Mouse (Mus musculus): ENCODE measurements at regions not wholly inside any gene's neighbourhood (a gene's known extent, or its start where the extent isn't known, plus 50 kb on each side); places are given as distances from the start of the nearest gene placed in this dataset.

DNA sequence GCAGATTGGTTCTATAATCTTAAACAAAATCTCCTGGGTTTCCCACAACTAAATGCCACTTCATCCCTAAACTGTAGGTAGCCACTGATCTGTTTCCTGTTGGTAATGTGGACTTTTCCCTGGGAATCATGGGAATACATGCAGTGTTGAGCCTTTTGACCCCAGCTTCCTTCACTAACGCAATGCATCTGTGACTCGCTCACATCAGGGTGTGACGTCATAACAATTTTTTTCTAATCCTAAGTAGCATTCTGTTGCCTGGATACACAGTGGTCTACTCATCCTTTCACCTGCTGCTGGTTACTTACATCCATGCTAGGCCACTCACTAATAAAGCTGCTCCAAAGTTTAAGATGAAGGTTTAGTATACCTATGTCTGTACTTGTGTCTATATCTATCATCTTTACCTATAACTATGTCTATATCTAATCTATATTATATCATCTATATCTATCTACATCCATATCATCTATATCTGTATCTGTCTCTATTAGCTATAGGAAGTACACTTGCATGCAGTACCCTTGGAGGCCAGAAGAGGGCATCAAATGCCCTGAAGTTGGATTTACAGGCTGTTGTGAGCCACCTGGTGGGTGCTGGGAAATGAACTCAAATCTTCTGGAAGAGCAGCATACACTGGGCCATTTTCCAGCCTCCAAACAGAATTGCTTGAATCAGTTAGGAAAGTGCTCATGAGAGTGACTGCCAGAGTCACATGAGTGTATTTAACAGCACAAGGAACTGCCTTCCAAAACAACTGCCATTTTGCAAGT is 157.5 kb upstream of the Rpl34 start:
- DNase-seq (ENCODE audit: low spot score), result no peak

DNA sequence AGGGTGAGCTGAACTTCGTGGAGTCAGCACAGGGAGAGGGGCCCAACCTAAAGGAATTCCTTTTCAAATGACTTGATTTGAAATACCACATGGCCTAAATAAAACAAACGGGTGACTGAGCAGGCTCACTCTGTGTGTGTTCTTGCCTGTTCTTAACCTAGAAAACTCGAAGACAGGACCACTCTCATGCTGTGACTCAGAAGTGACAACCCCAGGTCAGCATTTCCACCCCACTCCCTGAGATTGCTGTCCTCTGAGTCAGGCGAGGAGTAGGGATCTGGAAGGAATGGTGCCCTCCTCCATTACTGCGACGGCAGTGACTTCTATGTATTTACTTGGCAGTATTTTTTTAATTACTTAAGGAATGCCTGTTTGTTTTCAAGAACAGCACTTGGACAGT is 155.8 kb upstream of the Rpl34 start:
- DNase-seq (ENCODE audit: low spot score), result no peak

DNA sequence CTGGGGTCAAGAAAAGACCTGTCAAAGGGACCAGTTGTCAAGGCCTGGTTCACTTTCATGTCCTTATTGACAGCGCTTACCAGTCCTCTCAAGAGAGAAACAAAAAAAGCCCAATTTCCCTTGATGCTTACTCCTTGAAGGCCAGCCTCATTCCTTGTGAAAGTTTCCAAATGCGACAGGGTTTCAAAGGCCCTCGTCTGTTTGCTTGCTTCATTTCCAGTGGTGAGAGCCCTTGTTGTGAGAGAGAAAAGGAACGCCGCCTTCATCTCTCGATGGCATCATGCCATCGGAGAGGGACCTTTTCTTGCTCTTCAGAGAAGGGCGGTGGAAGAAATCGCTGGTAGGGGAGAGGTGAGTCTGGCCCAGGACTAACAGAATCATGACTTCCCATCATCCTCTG is 154.2 kb upstream of the Rpl34 start:
- DNase-seq (ENCODE audit: low spot score), result no peak

DNA sequence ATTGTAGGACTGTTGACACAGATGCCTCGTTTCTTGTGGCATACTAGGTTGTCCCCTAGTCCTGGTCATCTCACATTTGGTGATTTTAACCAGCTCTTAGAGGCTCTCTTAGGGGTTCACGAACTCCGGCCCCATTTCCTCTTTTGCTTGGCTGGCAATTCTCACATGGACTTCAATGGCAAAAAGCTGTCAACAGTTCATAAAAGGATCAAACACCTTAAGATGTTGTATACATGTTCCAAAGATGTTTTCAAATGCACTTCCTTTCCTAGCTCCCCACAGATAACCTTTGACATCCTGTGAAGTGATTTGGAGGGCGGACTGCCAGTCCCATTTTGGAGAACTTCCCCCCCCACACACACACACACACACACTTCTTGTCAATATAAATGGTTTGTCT is 153.7 kb upstream of the Rpl34 start:
- DNase-seq (ENCODE audit: low spot score), result no peak

GRCm38 (mm10) chr3:130883319-130883718 is 153.1 kb upstream of the Rpl34 start:
- no peak for DNase-seq (ENCODE audit: low spot score)

DNA sequence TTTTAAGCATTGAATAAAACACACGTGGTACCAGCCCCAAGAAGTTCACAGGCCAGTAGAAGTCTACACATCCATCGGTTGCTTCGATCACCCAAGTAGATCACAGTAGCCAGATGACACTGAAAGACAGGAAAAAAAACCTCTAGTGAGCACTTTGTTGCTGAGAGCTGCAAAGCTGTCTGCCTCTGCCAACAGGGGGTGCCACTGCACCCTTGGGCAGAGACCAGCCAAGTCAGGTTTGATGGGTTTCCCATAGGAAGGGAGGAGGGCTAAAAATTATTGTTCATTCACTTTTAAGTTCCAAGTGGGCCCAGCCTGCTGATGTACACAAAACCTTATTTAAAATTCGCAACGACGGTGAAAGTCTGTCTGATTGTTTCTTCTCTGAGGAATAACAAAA is 150.3 kb upstream of the Rpl34 start:
- DNase-seq (ENCODE audit: low spot score), result no peak

DNA sequence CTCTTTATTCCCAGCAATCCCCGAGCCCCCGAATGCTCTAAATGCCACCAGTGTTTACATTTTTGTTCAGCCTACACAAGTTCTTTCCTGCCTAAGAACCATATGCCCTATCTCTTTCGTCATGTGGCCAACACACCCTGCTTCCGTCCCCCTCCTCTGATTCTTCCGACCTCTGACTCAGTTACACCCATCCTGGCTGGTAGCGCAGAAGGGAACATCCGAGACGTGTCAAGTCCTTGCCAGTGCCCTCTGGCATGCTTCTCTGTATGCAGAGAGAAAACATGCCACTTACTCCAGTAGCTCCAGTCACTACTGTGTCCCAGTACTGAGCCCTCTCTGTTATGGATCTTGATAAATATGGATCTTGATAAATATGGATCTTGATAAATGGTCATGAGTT is 149.3 kb upstream of the Rpl34 start:
- no peak for DNase-seq (ENCODE audit: low spot score)

DNA sequence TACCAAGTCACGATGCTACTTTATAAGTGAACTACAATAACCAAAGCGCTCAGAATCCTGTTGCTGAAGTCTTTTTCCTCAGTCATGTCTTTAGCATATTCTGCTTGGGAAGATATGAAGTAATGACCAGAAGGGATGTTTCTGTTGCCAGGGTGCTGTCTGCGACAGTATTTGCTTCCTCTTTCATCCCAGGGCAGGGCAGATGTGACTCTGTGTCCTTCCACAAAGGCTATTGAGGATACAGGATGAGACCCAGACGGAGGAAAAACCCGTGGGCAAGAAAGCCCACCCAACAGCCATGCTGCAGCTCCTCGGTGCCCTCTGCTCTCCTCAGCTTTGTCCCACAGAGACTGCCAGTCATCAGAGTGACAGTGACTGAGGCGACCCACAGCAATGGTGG is 148.6 kb upstream of the Rpl34 start:
- DNase-seq (ENCODE audit: low spot score), result no peak

- DNase-seq (ENCODE audit: low spot score), result no peak
These were observed 147.8 kb upstream of the Rpl34 start for GRCm38 (mm10) chr3:130877981-130878380.

DNA sequence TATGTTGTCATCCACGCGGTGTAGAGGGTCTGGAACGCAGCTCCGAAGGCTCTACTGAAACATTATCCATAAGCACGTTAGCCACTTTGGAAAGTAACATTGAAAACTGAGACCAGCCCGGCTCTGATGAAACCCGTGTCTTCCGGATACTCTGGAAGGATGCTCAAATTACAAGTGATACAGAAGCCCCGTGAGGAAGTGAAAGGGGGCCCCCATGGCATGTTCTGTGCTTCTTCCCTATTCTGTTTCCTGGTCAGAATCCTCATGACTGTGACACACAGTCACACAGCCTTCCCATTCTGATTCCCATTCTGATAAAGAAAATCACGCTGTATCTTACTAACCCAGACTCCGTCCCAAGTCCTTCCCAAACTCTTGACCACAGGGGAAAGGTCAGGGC is 143.5 kb upstream of the Rpl34 start:
- DNase-seq (ENCODE audit: low spot score), result peak; percentile 4

DNA sequence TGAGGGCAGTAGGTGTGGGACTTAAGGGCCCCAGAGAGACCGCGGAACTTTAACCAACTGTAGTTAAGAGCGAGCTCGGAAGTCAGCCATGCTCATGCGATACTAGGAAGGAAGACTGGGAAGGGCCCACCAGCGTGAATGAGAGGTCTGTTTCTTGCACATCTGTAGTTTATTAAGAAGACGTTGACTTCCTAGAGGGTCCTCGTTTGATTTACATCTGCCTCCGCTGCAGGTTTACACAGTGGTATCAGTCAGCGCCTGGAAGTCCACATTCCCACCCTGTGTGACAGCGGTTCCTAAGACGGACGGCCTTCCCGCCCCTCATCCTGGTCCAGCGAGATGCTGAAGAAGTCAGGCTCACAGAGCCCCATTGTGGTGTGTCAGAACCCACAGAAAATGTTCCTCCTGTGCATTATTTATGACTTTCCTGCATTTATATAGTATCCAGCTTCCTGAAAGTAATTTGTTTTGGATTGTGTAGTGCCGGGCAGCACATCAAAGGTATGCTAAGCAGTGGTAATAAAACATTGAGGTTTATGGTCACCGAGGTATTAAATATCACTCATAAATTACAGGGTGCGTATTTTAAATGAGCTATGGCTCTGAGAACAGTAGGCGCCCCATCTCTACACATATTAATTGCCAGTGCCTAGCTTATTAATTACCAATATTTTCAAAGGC is 136.9 kb upstream of the Rpl34 start:
- DNase-seq (ENCODE audit: low spot score), result no peak

- no peak for DNase-seq (ENCODE audit: low spot score)
These were observed 134.6 kb upstream of the Rpl34 start for GRCm38 (mm10) chr3:130864783-130865182.

GRCm38 (mm10) chr3:130863376-130863775 is 133.2 kb upstream of the Rpl34 start:
- no peak for DNase-seq (ENCODE audit: low spot score)

DNA sequence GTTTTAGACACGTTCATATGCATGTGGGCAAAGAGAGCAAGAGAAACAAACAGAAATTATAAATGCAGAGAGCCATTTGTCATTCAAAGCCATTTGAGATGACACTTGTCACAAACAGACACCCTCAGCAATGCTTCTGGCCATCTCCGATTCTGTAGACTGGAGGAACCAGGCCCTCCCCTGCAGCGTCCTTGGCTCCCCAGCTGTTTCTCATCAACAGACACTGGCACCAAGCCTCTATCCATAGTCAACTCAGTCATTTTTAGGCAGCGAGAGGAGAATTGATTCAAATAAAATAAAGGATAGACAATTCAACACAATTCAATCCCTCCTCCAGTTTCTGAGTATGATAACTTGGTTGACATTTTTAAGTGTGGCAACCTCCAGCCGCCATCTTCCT is 130.1 kb upstream of the Rpl34 start:
- no peak for DNase-seq (ENCODE audit: low spot score)

- DNase-seq (ENCODE audit: low spot score), result no peak
These were observed 123.7 kb upstream of the Rpl34 start for GRCm38 (mm10) chr3:130853866-130854265.

- no peak for DNase-seq (ENCODE audit: low spot score)
These were observed 120.6 kb upstream of the Rpl34 start for GRCm38 (mm10) chr3:130850766-130851308.

DNA sequence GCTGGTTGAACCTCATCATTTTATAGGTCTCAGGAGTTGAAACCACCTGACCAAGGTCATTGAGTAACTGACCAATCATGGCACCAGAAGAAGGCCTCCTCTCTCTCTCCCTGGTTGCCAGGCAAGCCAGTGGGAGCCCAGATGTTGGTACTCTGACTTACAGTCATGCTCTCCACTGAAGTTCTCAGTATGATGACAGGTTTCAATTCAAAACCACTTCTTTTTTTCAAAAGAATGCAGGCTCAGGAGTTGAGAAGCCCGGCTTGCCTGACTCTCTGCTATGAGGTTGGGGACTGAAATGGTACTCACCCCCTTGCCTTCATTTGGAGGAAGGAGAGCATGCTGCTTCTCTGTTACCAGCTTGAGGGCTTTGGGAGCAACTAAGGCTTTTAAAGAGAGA is 111.6 kb upstream of the Rpl34 start:
- no peak for DNase-seq (ENCODE audit: low spot score)

DNA sequence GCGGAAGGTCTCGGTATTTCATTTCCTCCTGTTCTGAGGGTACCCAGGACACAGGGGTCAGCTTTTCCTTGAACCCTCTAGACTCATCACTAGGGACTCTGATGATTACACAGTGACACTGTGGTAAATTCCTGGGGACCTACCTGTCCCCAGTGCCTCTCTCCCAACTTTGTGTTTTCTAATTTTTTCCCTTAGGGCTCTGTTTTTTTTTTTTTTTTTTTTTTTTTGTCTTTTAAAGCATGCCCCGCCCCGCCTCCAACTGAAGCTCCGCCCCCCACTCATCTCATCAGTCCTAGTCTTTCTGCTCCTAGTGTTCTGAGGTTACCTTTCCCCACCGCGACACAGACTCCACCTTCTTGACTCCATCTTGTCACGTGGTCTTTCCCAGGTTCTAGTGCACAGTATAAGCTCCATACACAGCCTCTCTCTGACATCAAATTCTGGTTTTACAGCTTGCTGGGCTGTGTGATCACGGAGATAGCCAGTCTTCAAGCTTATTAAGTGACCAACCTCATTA is 109.8 kb upstream of the Rpl34 start:
- no peak for DNase-seq (ENCODE audit: low spot score)

- no peak for DNase-seq (ENCODE audit: low spot score)
These were observed 108.6 kb upstream of the Rpl34 start for GRCm38 (mm10) chr3:130838626-130839422.

DNA sequence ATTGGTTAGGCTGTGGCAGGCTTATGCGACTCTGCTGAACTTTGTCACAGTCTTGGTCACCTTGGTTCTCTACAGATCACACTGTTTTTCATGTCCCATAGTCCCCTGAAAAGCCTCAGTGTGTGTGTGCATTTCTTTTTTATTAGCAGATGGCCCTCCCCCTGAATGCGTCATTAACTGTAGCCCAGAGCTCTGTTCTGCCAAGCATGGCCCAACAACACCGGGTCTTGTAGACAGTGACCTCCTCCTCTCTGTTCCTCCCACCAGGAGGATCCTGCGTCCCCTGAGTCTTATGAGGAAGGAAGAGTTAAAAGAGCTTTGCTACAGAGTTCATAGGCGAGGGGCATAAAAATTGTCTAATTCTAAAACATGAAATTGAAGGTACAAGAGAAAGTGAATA is 103.5 kb upstream of the Rpl34 start:
- no peak for DNase-seq (ENCODE audit: low spot score)

- no peak for DNase-seq (ENCODE audit: low spot score)
These were observed 102.9 kb upstream of the Rpl34 start for GRCm38 (mm10) chr3:130833082-130833481.

DNA sequence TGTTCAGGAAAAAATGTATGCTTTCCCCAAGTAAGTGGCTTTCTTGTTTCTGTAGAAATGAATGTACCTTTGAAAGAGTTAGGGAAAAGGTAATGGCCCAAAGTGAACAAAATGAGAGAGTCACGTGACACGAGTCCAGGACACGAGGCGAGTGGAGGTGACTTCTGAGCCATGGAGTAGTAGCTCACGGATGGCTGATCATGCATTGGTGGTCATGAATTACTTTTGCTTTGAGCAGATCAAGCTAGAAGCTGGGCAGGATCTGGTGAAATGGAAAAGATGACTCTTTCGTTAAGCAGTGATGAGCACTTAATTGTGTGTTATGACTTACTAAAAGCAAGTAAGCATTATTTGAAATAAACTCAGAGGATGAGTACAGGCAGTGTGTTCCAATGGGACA is 101.6 kb upstream of the Rpl34 start:
- no peak for DNase-seq (ENCODE audit: low spot score)

GRCm38 (mm10) chr3:130828346-130828745 is 98.1 kb upstream of the Rpl34 start:
- DNase-seq (ENCODE audit: low spot score), result no peak
